Mouse (Mus musculus) small intestine, adult 2 months (tissue): ENCODE results near the gene Cdh1.

Source experiments
- CTCF ChIP-seq: fragments of 200-500 bp; IDR thresholded peaks from 2 replicates; pipeline ENCODE4 v1.5.1; 2012; ENCODE audit warnings: low read depth, mild to moderate bottlenecking, control low read depth, inconsistent platforms, low read length, moderate library complexity, mixed read lengths; ENCODE audit not compliant: insufficient replicate concordance, insufficient read length; ENCODE audit errors: extremely low read depth
- POLR2A ChIP-seq: fragments of 200-500 bp; IDR thresholded peaks from 2 replicates; pipeline ENCODE4 v1.6.1; 2012; ENCODE audit warnings: low read depth, mild to moderate bottlenecking, control low read depth, inconsistent platforms, low read length, moderate library complexity

DNA sequence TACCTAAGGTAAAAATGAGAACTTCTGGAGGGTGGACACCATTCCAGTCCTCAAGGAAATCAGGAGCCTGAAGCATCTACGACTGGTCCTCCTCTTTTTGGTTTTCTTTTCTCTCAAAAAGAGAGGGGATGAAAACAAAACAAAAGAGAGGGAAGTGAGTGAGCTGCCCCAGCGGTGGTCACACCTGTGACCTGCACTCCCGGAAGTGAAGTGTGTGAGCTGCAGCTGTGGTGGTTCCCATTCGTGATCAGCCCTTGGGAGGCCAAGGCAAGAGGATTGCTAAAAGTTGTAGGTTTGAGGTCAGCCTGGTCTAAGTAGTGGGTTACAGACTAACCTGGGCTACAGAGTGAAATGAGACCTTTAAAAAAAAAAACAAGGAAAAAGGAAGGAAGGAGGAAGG lies 3.0 kb downstream of the Cdh1 start:
- TF ChIP-seq POLR2A (no peak), CTCF (no peak)
